Mouse (Mus musculus) spleen, adult 2 months (tissue): Measurements from ENCODE around the gene Uqcrq.

ENCODE experiments used
- CTCF ChIP-seq: fragments of 200-500 bp; IDR thresholded peaks from 2 replicates; pipeline ENCODE4 v1.5.1; 2011; ENCODE audit warnings: mild to moderate bottlenecking, inconsistent platforms; ENCODE audit not compliant: insufficient read depth, insufficient read length, insufficient replicate concordance; ENCODE audit errors: extremely low read depth
- POLR2A ChIP-seq: fragments of 200-500 bp; IDR thresholded peaks from 2 replicates; pipeline ENCODE4 v1.6.1; 2011; ENCODE audit warnings: low read depth, low read length, inconsistent platforms

GRCm38 (mm10) chr11:53435504-53435903 is 4.9 kb upstream of the Uqcrq start:
- TF ChIP-seq POLR2A (no peak), CTCF (no peak)
